Mouse (Mus musculus): ENCODE measurements around the gene Sfxn2.

Gene Sfxn2

GRCm38 (mm10) chr19:46599375-46600256 lies 26.5 kb downstream of the Sfxn2 start:
- peak; percentile 34 for DNase-seq (ENCODE audit: low read depth)

GRCm38 (mm10) chr19:46600371-46600770 lies 27.2 kb downstream of the Sfxn2 start:
- DNase-seq (ENCODE audit: low read depth): peak; percentile 87

- no peak for DNase-seq (ENCODE audit: low read depth)
Observed at GRCm38 (mm10) chr19:46601491-46601890, 28.3 kb downstream of the Sfxn2 start.

- peak; percentile 22 for DNase-seq (ENCODE audit: low read depth)
Observed at GRCm38 (mm10) chr19:46602406-46602805, 29.2 kb downstream of the Sfxn2 start.

GRCm38 (mm10) chr19:46606718-46607117 lies 33.6 kb downstream of the Sfxn2 start:
- DNase-seq (ENCODE audit: low read depth): no peak

- DNase-seq (ENCODE audit: low read depth): peak; percentile 71
Observed at GRCm38 (mm10) chr19:46607424-46607823, 34.3 kb downstream of the Sfxn2 start.

- no peak for DNase-seq (ENCODE audit: low read depth)
Observed at GRCm38 (mm10) chr19:46608158-46608557, 35.0 kb downstream of the Sfxn2 start.

GRCm38 (mm10) chr19:46616378-46616777 lies 43.2 kb downstream of the Sfxn2 start:
- no peak for DNase-seq (ENCODE audit: low read depth)

GRCm38 (mm10) chr19:46617361-46617760 lies 44.2 kb downstream of the Sfxn2 start:
- DNase-seq (ENCODE audit: low read depth): no peak

- peak; percentile 90 for DNase-seq (ENCODE audit: low read depth)
Observed at GRCm38 (mm10) chr19:46618322-46618721, 45.2 kb downstream of the Sfxn2 start.

- DNase-seq (ENCODE audit: low read depth): peak; percentile 61
Observed at GRCm38 (mm10) chr19:46619001-46619400, 45.8 kb downstream of the Sfxn2 start.

- no peak for DNase-seq (ENCODE audit: low read depth)
Observed at GRCm38 (mm10) chr19:46619518-46619917, 46.4 kb downstream of the Sfxn2 start.

- peak; percentile 66 for DNase-seq (ENCODE audit: low read depth)
Observed at GRCm38 (mm10) chr19:46620016-46620808, 47.0 kb downstream of the Sfxn2 start.

GRCm38 (mm10) chr19:46621236-46622183 lies 48.3 kb downstream of the Sfxn2 start:
- DNase-seq (ENCODE audit: low read depth): no peak

GRCm38 (mm10) chr19:46622659-46623193 lies 49.6 kb downstream of the Sfxn2 start:
- DNase-seq (ENCODE audit: low read depth): no peak

GRCm38 (mm10) chr19:46623194-46623667 lies 50.1 kb downstream of the Sfxn2 start:
- DNase-seq (ENCODE audit: low read depth): no peak

GRCm38 (mm10) chr19:46623790-46624772 lies 50.9 kb downstream of the Sfxn2 start:
- no peak for DNase-seq (ENCODE audit: low read depth)

- no peak for DNase-seq (ENCODE audit: low read depth)
Observed at GRCm38 (mm10) chr19:46625015-46625414, 51.9 kb downstream of the Sfxn2 start.

GRCm38 (mm10) chr19:46625519-46625918 lies 52.4 kb downstream of the Sfxn2 start:
- DNase-seq (ENCODE audit: low read depth): no peak

- DNase-seq (ENCODE audit: low read depth): no peak
Observed at GRCm38 (mm10) chr19:46628403-46628802, 55.2 kb downstream of the Sfxn2 start.

All from 416B (cell line).